7 mouse cellular contexts compared by ENCODE assay signal in the genomic region with DNA sequence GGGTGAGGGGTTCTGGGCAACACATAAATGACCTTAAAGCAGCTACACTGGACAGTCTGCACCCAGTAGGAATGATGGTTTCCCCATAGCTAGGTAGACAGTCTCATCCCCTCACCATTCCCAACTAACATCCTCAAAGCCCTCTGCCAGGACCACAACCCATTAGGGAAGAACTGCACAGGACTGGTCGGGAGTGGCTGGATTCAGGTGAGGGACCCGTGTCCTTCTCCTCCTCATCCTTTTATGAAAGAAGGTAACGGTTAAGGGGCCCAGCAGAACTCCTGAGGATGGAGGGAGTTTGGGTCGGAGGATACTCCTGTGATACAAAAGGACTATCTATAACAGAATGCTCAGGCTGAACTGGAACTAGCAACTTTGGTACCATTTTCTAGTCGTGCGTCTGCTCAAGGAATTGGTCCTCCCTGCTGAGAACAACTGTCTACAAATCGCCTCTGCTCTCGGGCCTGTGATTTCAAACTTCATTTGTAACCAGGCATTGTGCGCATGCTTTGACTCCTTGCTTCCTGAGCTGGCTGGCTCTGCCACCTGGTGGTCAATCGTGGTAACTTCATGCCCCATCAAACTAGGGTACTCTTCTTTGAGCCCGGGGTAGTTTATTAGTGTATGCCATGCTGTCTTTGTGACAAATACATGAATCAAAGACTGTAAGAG.
DNase-seq lines count a peak whose midpoint lies in the region; ATAC-seq and TF ChIP-seq lines count a peak whose summit lies in the region.

No protein-coding gene starts in this region.

- H3K9ac ChIP-seq in intestine, embryonic 15.5 days: no peak overlapping the region
- no peak overlapping the region for H3K9ac ChIP-seq in midbrain, embryonic 15.5 days

- H3K4me2 ChIP-seq in intestine, embryonic 15.5 days (replicated peaks): no peak overlapping the region
- no peak overlapping the region for H3K4me2 ChIP-seq in midbrain, embryonic 15.5 days

- no peak overlapping the region for H3K4me3 ChIP-seq in cortical plate, adult 2 months (ENCODE audit: insufficient read depth, low read length)
- H3K4me3 ChIP-seq in intestine, embryonic 15.5 days (replicated peaks): no peak overlapping the region
- no peak overlapping the region for H3K4me3 ChIP-seq in midbrain, embryonic 15.5 days

- H3K36me3 ChIP-seq in intestine, embryonic 15.5 days: no peaks in the 10 kb centered on the region
- no peaks in the 10 kb centered on the region for H3K36me3 ChIP-seq in midbrain, embryonic 15.5 days (replicated peaks)

- ATAC-seq in intestine, embryonic 15.5 days: peak; percentile 71
- peak; percentile 81 for ATAC-seq in midbrain, embryonic 15.5 days (replicated peaks)

- TF ChIP-seq POLR2A in cortical plate, adult 2 months (IDR thresholded peaks at IDR 0.05; ENCODE audit: extremely low read depth, insufficient read depth, low read length): no peak

- TF ChIP-seq CTCF in cortical plate, adult 2 months (IDR thresholded peaks at IDR 0.05; ENCODE audit: extremely low read depth, insufficient read depth, low read length): peak; percentile 98

- 30% methylated on average over 11 of the region's 11 CpGs for WGBS in intestine, embryonic 15.5 days
- 26% methylated on average over 11 of the region's 11 CpGs for WGBS in midbrain, embryonic 15.5 days

- H3K9me3 ChIP-seq in intestine, embryonic 15.5 days: no peaks in the 10 kb centered on the region
- no peaks in the 10 kb centered on the region for H3K9me3 ChIP-seq in midbrain, embryonic 15.5 days

- DNase-seq in adrenal gland, adult (ENCODE audit: inconsistent age in 2 of 2, low spot score in 1 of 2): peak; percentile 66 to 92
- peak; percentile 80 for DNase-seq in gastrocnemius, postnatal 10 days
- DNase-seq in left cerebral cortex, postnatal 14 days (ENCODE audit: low spot score in 2 of 2): peak; percentile 87 to 92
- peak; percentile 64 for DNase-seq in spleen, adult 12 weeks (ENCODE audit: low spot score)

- intact Hi-C loops in left cerebral cortex, postnatal 14 days (cut with DNase I): loop anchor here (1.0 to 10.0 kb wide), 4 partner anchors 92 to 769 kb away; partner anchors contain the start of gene Gda

- H3K27me3 ChIP-seq in intestine, embryonic 15.5 days (replicated peaks): no peaks in the 10 kb centered on the region
- H3K27me3 ChIP-seq in midbrain, embryonic 15.5 days (replicated peaks): no peaks in the 10 kb centered on the region

- no peak overlapping the region for H3K27ac ChIP-seq in cortical plate, adult 2 months (ENCODE audit: insufficient read depth, low read length)
- no peak overlapping the region for H3K27ac ChIP-seq in intestine, embryonic 15.5 days
- no peak overlapping the region for H3K27ac ChIP-seq in midbrain, embryonic 15.5 days

- peaks cover 1% of the 10 kb centered on the region; the same call in 1 of the 2 replicates for H3K4me1 ChIP-seq in cortical plate, adult 2 months (ENCODE audit: control insufficient read depth, insufficient read depth, low read length)
- no peaks in the 10 kb centered on the region for H3K4me1 ChIP-seq in intestine, embryonic 15.5 days (replicated peaks)
- H3K4me1 ChIP-seq in midbrain, embryonic 15.5 days: no peaks in the 10 kb centered on the region
